Mouse (Mus musculus) forebrain, embryonic 14.5 days (tissue): ENCODE data around the gene Ugt1a8. TPM values are rescaled to one million over a fixed set of nuclear protein-coding genes. Genes with fewer than 3 reads are reported as not detected.

Experiments used
- ATAC-seq: fragments of 200-750 bp; cut with Nextera tagmentation; 2 replicates; pipeline ENCODE4 v1.8.0; 2017; ENCODE audit warnings: mild to moderate bottlenecking, moderate library complexity
- DNase-seq: peaks from one replicate; pipeline ENCODE4 v3.0.0-alpha.2; 2015; ENCODE audit warnings: low spot score
- H3K27ac ChIP-seq: fragments of 300-500 bp; sonication (generic); 2 replicates; pipeline ENCODE4 v1.5.1; 2014; ENCODE audit warnings: low read depth, mild to moderate bottlenecking, control low read depth, low read length, moderate library complexity
- H3K27me3 ChIP-seq: fragments of 300-500 bp; sonication (generic); replicated peaks from 2 replicates; pipeline ENCODE4 v1.6.1; 2014; ENCODE audit warnings: low read length, control low read depth, mixed read lengths; ENCODE audit not compliant: control insufficient read depth, insufficient read depth
- H3K36me3 ChIP-seq: fragments of 300-500 bp; sonication (generic); 2 replicates; pipeline ENCODE4 v1.6.1; 2014; ENCODE audit warnings: low read length, control low read depth; ENCODE audit not compliant: control insufficient read depth, insufficient read depth
- H3K4me1 ChIP-seq: fragments of 300-500 bp; sonication (generic); 2 replicates; pipeline ENCODE4 v1.6.1; 2014; ENCODE audit warnings: antibody characterized with exemption, low read length, control low read depth; ENCODE audit not compliant: control insufficient read depth, insufficient read depth
- H3K4me2 ChIP-seq: fragments of 300-500 bp; sonication (generic); 2 replicates; pipeline ENCODE4 v1.6.1; 2014; ENCODE audit warnings: mild to moderate bottlenecking, control low read depth, low read length
- H3K4me3 ChIP-seq: fragments of 300-500 bp; sonication (generic); 2 replicates; pipeline ENCODE4 v1.5.1; 2014; ENCODE audit warnings: low read depth, low read length, control low read depth
- H3K9ac ChIP-seq: fragments of 300-500 bp; sonication (generic); 2 replicates; pipeline ENCODE4 v1.6.1; 2014; ENCODE audit warnings: mild to moderate bottlenecking, low read length, control low read depth, moderate library complexity
- H3K9me3 ChIP-seq: fragments of 300-500 bp; sonication (generic); replicated peaks from 2 replicates; pipeline ENCODE4 v1.6.1; 2016; ENCODE audit warnings: low read length, control low read depth, mixed read lengths; ENCODE audit not compliant: control insufficient read depth
- WGBS: fragments of 180-500 bp; shearing (Covaris S2); extraction: QIAGEN DNeasy Blood & Tissue Kit; methylation state at CpG from one replicate; pipeline ENCODE4 v1.1.7; 2014; 5-methylcytosine and 5-hydroxymethylcytosine counted together
- polyA plus RNA-seq: library from polyadenylated mRNA; unstranded; fragments of >200 nt; fragmentation: Nextera tagmentation; extraction: Ambion mirVana; gene quantifications from 2 replicates; pipeline ENCODE4 v1.2.1, GENCODE M21; 2014

The Ugt1a8 gene
- polyA plus RNA-seq, 1 experiment from 2014 or later: not detected

- no peak for ATAC-seq
- no peaks in the 10 kb centered on the region for H3K9me3 ChIP-seq
These were observed 176.7 kb downstream of the Ugt1a8 start for GRCm38 (mm10) chr1:88264237-88264868.

GRCm38 (mm10) chr1:88264869-88265240 is 177.2 kb downstream of the Ugt1a8 start:
- Histone ChIP-seq H3K27me3 (no peaks in the 10 kb centered on the region), H3K4me3 (no peak overlapping the region), H3K4me2 (no peak overlapping the region), H3K9me3 (no peaks in the 10 kb centered on the region), H3K9ac (no peak overlapping the region), H3K4me1 (no peaks in the 10 kb centered on the region), H3K27ac (no peak overlapping the region), H3K36me3 (peaks cover 100% of the 10 kb centered on the region)
- 78% methylated on average over 4 of the region's 4 CpGs for WGBS
- ATAC-seq (no peak), DNase-seq (no peak)

More at GRCm38 (mm10) chr1:88264237-88264868, 176.7 kb downstream of the Ugt1a8 start:
- 90% methylated on average over 7 of the region's 7 CpGs for WGBS
- Histone ChIP-seq H3K27me3 (no peaks in the 10 kb centered on the region), H3K36me3 (peaks cover 100% of the 10 kb centered on the region), H3K4me2 (no peak overlapping the region), H3K9ac (no peak overlapping the region), H3K4me3 (no peak overlapping the region), H3K27ac (no peak overlapping the region), H3K4me1 (no peaks in the 10 kb centered on the region)
- no peak for DNase-seq

- 89% methylated on average over 13 of the region's 13 CpGs for WGBS
- Histone ChIP-seq H3K9me3 (no peaks in the 10 kb centered on the region), H3K4me2 (no peak overlapping the region), H3K27ac (no peak overlapping the region), H3K27me3 (no peaks in the 10 kb centered on the region), H3K4me1 (no peaks in the 10 kb centered on the region), H3K4me3 (no peak overlapping the region), H3K9ac (no peak overlapping the region), H3K36me3 (peaks cover 91% of the 10 kb centered on the region)
- DNase-seq: no peak
- ATAC-seq: no peak
These were observed 178.5 kb downstream of the Ugt1a8 start for GRCm38 (mm10) chr1:88266123-88266522.

- Histone ChIP-seq H3K4me1 (no peaks in the 10 kb centered on the region), H3K9ac (no peak overlapping the region), H3K27ac (no peak overlapping the region), H3K4me2 (no peak overlapping the region), H3K4me3 (no peak overlapping the region), H3K27me3 (no peaks in the 10 kb centered on the region), H3K9me3 (no peaks in the 10 kb centered on the region), H3K36me3 (peaks cover 89% of the 10 kb centered on the region)
- no peak for ATAC-seq
- no peak for DNase-seq
- WGBS: 95% methylated on average over 6 of the region's 6 CpGs
These were observed 179.9 kb downstream of the Ugt1a8 start for GRCm38 (mm10) chr1:88267489-88267888.

- Histone ChIP-seq H3K9me3 (no peaks in the 10 kb centered on the region), H3K4me3 (no peak overlapping the region), H3K4me2 (no peak overlapping the region), H3K9ac (no peak overlapping the region), H3K27me3 (no peaks in the 10 kb centered on the region), H3K36me3 (peaks cover 89% of the 10 kb centered on the region), H3K4me1 (no peaks in the 10 kb centered on the region), H3K27ac (no peak overlapping the region)
- WGBS: 85% methylated on average over 6 of the region's 6 CpGs
- ATAC-seq (no peak), DNase-seq (no peak)
These were observed 180.5 kb downstream of the Ugt1a8 start for GRCm38 (mm10) chr1:88268070-88268469.

Other genes starting within 250 kb of the Ugt1a8 start
- gene Dgkd, start 234.5 kb upstream of the Ugt1a8 start, polyA plus RNA-seq: 31.7 and 49.8 TPM in 2 replicates
- gene Usp40, start 79.3 kb upstream of the Ugt1a8 start, polyA plus RNA-seq: 16.4 and 18.5 TPM in 2 replicates
- gene Ugt1a10, start 32.4 kb upstream of the Ugt1a8 start, polyA plus RNA-seq: not detected in 2 replicates
- gene Ugt1a9, start 17.0 kb upstream of the Ugt1a8 start, polyA plus RNA-seq: not detected in 2 replicates
- gene Ugt1a7c, start 7.2 kb downstream of the Ugt1a8 start, polyA plus RNA-seq: 0.36 and 1.3 TPM in 2 replicates
- 2.0 and 2.3 TPM in 2 replicates for gene Ugt1a6b, start 15.4 kb downstream of the Ugt1a8 start, polyA plus RNA-seq
- gene Ugt1a6a, start 47.0 kb downstream of the Ugt1a8 start, polyA plus RNA-seq: 2.3 and 3.6 TPM in 2 replicates
- not detected in 2 replicates for gene Ugt1a5, start 78.2 kb downstream of the Ugt1a8 start, polyA plus RNA-seq
- gene Ugt1a2, start 112.8 kb downstream of the Ugt1a8 start, polyA plus RNA-seq: not detected in 2 replicates
- 11.8 and 14.4 TPM in 2 replicates for gene Dnajb3, start 118.0 kb downstream of the Ugt1a8 start, polyA plus RNA-seq
- gene Ugt1a1, start 124.1 kb downstream of the Ugt1a8 start, polyA plus RNA-seq: not detected in 2 replicates
- gene Mroh2a, start 139.2 kb downstream of the Ugt1a8 start, polyA plus RNA-seq: 1.3 and 1.7 TPM in 2 replicates
- gene Hjurp, start 189.8 kb downstream of the Ugt1a8 start, polyA plus RNA-seq: 64.5 and 76.3 TPM in 2 replicates
- gene Trpm8, start 189.8 kb downstream of the Ugt1a8 start, polyA plus RNA-seq: not detected in 2 replicates